Mouse (Mus musculus): ENCODE measurements around the gene Bckdha.

DNA sequence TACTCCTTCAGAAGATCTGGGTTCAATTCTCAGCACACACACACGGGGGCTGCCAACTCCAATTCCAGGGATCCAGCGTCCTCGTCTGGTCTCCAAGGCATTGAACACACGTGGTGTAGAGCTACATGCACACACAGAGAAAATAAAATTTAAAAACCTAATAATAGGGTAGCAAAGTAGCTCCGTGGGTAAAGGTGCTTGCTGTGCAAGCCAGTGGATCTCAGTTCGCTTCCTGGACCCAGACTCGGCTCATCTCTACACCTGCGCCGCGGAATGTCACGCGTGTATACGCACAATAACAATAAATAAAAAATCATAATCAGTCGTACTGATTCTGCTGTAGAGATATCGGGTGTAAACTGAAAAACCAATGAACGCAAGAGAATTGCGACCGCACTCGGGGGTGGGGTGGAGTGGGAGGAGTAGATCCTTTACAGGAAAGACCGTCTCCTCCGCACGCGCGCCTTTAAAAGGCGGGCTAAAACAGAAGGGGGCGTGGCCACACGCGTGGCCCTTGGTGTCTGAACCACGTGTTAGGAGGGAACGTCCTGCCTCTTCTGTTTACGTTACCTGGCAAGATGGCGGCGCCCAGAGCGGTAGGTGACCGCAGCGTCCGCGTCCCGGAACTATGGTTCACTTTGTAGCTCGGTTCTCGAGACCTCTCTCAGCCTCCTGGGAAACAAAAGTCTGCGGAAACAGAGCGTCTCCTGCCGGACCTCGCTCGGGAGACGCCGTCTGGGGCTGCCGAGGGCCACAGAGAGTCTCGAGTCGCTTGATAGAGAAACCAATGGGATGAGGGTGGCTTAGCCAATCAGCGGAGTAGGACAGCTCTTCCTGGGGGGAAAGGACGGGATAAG is 39.7 kb downstream of the Bckdha start, which contains the start of gene Dmac2:
- no peak for TF ChIP-seq CTCF (IDR thresholded peaks at IDR 0.05; ENCODE audit: low read depth, low read length)
- no peak for TF ChIP-seq TAL1 (conservative IDR thresholded peaks at IDR 0.05; ENCODE audit: low read depth, low read length)
- TF ChIP-seq GATA1 (IDR thresholded peaks at IDR 0.05; ENCODE audit: borderline replicate concordance, low read length), result no peak

Measured in G1E (cell line).